Mouse (Mus musculus) ES-Bruce4 (cell line): ENCODE data around the gene Impg1. TPM values are rescaled to one million over a fixed set of nuclear protein-coding genes. Genes with fewer than 3 reads are reported as not detected.
"Not testable (repeated sequence)": the region's sequence is repeated elsewhere in the genome, so short reads cannot be mapped to it uniquely, and the experiment has no call there.

Experiments
- H3K27ac ChIP-seq: 2 replicates; pipeline ENCODE4 v1.5.1; 2012; ENCODE audit warnings: low read length, inconsistent platforms; ENCODE audit not compliant: insufficient read depth
- H3K27me3 ChIP-seq: 2 replicates; pipeline ENCODE4 v1.6.1; 2012; ENCODE audit warnings: mild to moderate bottlenecking, low read length, inconsistent platforms; ENCODE audit not compliant: control insufficient read depth, poor library complexity, insufficient read depth, severe bottlenecking
- H3K36me3 ChIP-seq: 2 replicates; pipeline ENCODE4 v1.6.1; 2012; ENCODE audit warnings: inconsistent platforms, mild to moderate bottlenecking, low read length, moderate library complexity; ENCODE audit not compliant: control insufficient read depth, poor library complexity, insufficient read depth, severe bottlenecking
- H3K4me1 ChIP-seq: one replicate; pipeline ENCODE4 v1.8.1; 2011; ENCODE audit warnings: low read length; ENCODE audit not compliant: control insufficient read depth, insufficient read depth
- H3K4me3 ChIP-seq: 2 replicates; pipeline ENCODE4 v1.5.1; 2011; ENCODE audit warnings: low read depth, mild to moderate bottlenecking, low read length
- H3K9ac ChIP-seq: 2 replicates; pipeline ENCODE4 v1.6.1; 2012; ENCODE audit warnings: low read depth, mild to moderate bottlenecking, inconsistent platforms; ENCODE audit not compliant: poor library complexity, severe bottlenecking
- H3K9me3 ChIP-seq: replicated peaks from 2 replicates; pipeline ENCODE4 v1.6.1; 2012; ENCODE audit warnings: mild to moderate bottlenecking, low read length, inconsistent platforms; ENCODE audit not compliant: control insufficient read depth, poor library complexity, insufficient read depth, severe bottlenecking
- CTCF ChIP-seq: IDR thresholded peaks from one replicate; pipeline ENCODE4 v1.8.1; 2011; ENCODE audit warnings: low read depth, low read length
- EP300 ChIP-seq: IDR thresholded peaks from 2 replicates; pipeline ENCODE4 v1.6.1; 2011; ENCODE audit warnings: low read depth, low read length; ENCODE audit not compliant: insufficient read depth
- POLR2A ChIP-seq: IDR thresholded peaks from one replicate; pipeline ENCODE4 v1.8.1; 2011; ENCODE audit warnings: low read length; ENCODE audit not compliant: insufficient read depth
- polyA plus RNA-seq: library from polyadenylated mRNA; stranded (reverse); fragments of >200 nt; gene quantifications from 2 replicates; pipeline ENCODE4 v1.2.4, GENCODE M21; 2011; ENCODE audit warnings: low read depth; ENCODE audit not compliant: missing spikeins, insufficient read depth, insufficient read length

Gene Impg1
- polyA plus RNA-seq, 1 experiment: not detected

DNA sequence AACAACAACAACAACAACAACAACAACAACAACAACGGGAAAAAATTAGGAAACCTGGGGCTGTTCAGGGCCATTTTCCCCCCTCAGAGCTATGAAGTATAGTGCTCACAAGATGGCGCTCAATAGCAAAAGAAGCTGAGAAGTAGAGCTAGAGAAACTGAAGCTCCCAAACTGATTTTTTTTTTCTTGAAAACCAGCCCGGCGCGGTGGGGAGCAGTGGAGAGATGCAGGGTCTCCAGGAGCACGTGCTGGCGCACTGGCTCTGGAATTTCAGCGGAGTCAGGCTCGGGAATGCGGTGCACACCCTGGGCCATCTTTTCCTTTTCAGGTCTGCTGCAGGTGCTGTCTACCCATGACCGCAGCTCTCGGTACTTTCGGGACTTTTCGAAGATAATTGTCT, 133.1 kb downstream of the Impg1 start:
- Histone ChIP-seq H3K27ac (no peak overlapping the region), H3K9ac (no peak overlapping the region), H3K36me3 (no peaks in the 10 kb centered on the region), H3K9me3 (no peaks in the 10 kb centered on the region), H3K27me3 (no peaks in the 10 kb centered on the region; the same call in 1 of the 2 replicates), H3K4me3 (no peak overlapping the region), H3K4me1 (no peaks in the 10 kb centered on the region)
- TF ChIP-seq EP300 (no peak), POLR2A (no peak), CTCF (no peak)

DNA sequence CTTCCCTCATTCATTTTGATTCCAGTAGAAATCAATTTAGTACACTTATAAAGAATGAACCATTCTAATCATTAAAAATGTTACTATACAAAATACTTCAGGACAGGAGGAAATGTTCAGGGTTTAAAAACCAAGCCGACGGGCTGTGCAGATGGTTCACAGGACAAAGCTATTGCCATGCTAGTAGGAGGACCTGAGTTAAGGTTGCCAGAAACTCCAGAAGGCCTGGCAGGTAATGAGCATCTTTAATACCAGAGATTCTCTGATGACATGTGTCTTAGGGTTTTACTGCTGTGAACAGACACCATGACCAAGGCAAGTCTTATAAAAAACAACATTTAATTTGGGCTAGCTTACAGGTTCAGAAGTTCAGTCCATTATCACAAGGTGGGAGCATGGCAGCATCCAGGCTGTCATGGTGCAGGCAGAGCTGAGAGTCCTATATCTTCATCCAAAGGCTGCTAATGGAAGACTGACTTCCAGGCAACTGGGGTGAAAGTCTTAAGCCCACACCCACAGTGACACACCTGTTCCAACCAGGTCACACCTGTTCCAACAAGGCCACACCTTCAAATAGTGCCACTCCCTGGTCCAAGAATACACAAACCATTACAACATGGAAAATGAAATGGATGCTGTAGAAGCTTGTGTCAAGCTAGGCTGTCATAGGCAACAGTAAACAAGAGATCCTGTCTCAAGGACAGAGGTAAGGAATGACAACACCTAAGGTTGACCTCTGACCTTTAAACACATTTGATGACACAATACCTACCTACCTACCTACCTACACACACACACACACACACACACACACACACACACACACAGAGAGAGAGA, 144.0 kb downstream of the Impg1 start:
- not testable (repeated sequence) for H3K9ac ChIP-seq, H3K4me3 ChIP-seq, H3K9me3 ChIP-seq, H3K27ac ChIP-seq, H3K36me3 ChIP-seq, H3K4me1 ChIP-seq, H3K27me3 ChIP-seq

GRCm38 (mm10) chr9:80318027-80318426, 147.3 kb downstream of the Impg1 start:
- H3K27me3 ChIP-seq: no peaks in the 10 kb centered on the region
- H3K4me3 ChIP-seq: no peak overlapping the region
- H3K36me3 ChIP-seq: no peaks in the 10 kb centered on the region
- TF ChIP-seq CTCF: no peak
- TF ChIP-seq EP300: no peak
- no peak for TF ChIP-seq POLR2A
- H3K27ac ChIP-seq: no peak overlapping the region
- no peak overlapping the region for H3K9ac ChIP-seq
- H3K4me1 ChIP-seq: no peaks in the 10 kb centered on the region
- H3K9me3 ChIP-seq: peaks cover 7% of the 10 kb centered on the region; the same call in 1 of the 2 replicates

DNA sequence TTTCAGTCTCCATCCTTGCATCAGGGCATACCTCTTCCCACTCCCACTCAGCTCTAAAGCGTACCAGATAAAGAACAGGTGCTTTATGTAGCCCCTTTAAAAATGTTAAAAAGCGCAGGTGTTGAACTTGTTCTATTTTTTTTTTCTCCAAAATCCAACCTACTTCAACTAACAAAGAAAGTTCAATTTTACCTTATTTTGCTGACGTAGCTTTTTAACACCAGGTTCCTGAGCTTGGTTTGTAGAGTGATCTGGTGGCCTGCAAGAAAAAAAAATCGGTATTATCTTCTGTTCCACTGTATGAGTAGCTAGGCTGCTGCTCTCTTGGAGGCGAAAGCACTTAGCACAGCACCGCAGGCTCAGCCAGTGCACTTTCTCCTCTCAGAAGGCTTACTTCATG, 149.4 kb downstream of the Impg1 start:
- no peak overlapping the region for H3K27ac ChIP-seq
- no peaks in the 10 kb centered on the region for H3K4me1 ChIP-seq
- H3K36me3 ChIP-seq: no peaks in the 10 kb centered on the region
- H3K9me3 ChIP-seq: peaks cover 7% of the 10 kb centered on the region; the same call in 1 of the 2 replicates
- H3K4me3 ChIP-seq: no peak overlapping the region
- TF ChIP-seq EP300 (no peak), POLR2A (no peak), CTCF (no peak)
- H3K27me3 ChIP-seq: no peaks in the 10 kb centered on the region
- H3K9ac ChIP-seq: no peak overlapping the region

- no peaks in the 10 kb centered on the region for H3K27me3 ChIP-seq
- no peak overlapping the region for H3K9ac ChIP-seq
- H3K4me1 ChIP-seq: no peaks in the 10 kb centered on the region
- no peak overlapping the region for H3K4me3 ChIP-seq
- no peak overlapping the region for H3K27ac ChIP-seq
- H3K9me3 ChIP-seq: peaks cover 7% of the 10 kb centered on the region; the same call in 1 of the 2 replicates
- H3K36me3 ChIP-seq: no peaks in the 10 kb centered on the region
- TF ChIP-seq EP300 (no peak), POLR2A (no peak), CTCF (no peak)
These were observed 151.7 kb downstream of the Impg1 start for GRCm38 (mm10) chr9:80313610-80314009.

DNA sequence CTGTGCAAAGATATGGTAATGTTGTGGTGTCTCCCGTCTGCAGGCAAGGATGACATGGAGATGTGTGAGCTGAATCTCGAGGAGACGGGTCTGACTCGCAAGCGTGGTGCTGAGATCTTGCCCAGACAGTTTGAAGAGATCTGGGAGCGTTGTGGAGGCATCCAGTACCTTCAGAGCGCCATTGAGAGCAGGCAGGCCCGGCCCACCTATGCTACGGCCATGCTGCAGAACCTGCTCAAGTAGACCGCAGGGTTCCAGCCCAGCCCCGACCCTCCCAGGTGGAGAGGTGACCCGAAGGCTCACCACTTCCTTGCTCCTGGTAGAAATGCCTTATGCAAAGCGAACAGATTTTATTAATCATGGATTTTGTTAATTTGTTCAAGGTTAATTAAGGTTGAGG, 157.7 kb downstream of the Impg1 start:
- H3K9me3 ChIP-seq: no peaks in the 10 kb centered on the region
- no peak overlapping the region for H3K4me3 ChIP-seq
- no peak overlapping the region for H3K9ac ChIP-seq
- H3K27ac ChIP-seq: no peak overlapping the region
- H3K36me3 ChIP-seq: no peaks in the 10 kb centered on the region
- TF ChIP-seq POLR2A: no peak
- no peak for TF ChIP-seq CTCF
- no peak for TF ChIP-seq EP300
- no peaks in the 10 kb centered on the region for H3K4me1 ChIP-seq
- no peaks in the 10 kb centered on the region for H3K27me3 ChIP-seq
